Mouse (Mus musculus): ENCODE data around the gene Hbq1a. TPM values are rescaled to one million over a fixed set of nuclear protein-coding genes. Genes with fewer than 3 reads are reported as not detected.

Hbq1a gene
- total RNA-seq, 2 experiments from 2014 or later, result 1.7 TPM

DNA sequence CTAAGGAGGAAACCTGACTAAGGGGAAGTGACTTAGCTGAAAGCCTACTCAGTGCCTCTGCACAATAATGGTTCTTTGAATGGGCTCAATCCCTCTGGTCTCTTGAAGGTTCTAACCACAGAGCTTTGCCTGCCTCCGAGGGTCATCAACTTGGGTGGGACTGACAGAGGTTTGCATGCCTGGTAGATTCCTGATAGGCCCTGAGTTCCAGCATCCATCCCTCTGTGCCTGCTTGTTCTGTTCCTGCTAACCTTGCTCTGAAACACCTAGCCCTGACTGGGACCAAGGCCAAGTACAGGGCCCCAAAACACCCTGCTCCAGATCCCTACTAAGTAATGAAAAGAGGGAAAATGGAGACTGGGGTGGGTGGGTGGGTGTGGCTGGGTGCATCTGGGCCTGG is 3.6 kb downstream of the Hbq1a start:
- peak overlapping the region; percentile 32; the same call in 1 of the 2 replicates for H3K27ac ChIP-seq
- TF ChIP-seq CTCF (IDR thresholded peaks at IDR 0.05), result no peak
- no peak overlapping the region for H3K4me3 ChIP-seq
- intact Hi-C loops (cut with DNase I), result loop anchor here (5.0 kb wide), 1 partner anchor 121 kb away; no protein-coding TSS in a partner anchor
- DNase-seq (ENCODE audit: extremely low spot score in 1 of 2, low spot score in 2 of 2), result no peak

DNA sequence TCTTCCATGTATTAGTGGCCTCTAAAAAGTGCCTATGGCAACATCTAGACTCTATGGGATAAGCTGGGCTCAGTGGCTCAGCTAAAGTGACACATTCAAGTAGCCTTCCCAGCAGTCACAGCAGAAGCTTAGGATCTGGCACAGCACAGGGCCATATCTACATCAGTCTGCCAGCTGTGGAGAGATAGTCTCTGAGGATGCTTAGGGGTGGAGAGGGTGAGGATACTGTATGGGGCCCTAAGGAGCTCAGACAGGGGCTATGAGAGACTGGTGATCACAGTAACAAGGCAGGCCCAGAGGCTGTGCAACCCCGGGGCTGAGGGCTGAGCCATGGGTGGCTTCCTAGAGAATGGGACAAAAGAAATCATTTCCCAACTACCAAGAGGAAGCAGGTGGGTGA is 7.1 kb downstream of the Hbq1a start:
- TF ChIP-seq CTCF (IDR thresholded peaks at IDR 0.05), result no peak
- intact Hi-C loops (cut with DNase I), result no loop called here

DNA sequence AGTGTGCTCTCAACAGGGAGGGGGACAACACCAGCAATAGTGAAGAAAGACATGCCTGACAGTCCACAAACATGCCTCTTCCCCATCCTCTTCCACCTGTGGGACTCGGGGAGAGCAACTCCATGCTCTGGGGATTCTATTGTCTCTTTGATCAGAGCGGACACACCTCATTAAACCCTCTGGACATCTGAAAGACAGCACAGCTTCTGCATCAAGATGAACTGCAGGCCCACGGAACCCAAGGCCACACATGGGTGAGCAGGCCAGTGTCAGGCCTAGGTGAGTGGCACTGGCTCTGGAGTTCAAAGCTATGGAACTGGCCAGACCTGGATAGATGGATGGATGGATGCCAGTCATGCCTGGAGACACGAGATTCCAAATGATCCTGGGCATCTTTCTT is 9.6 kb downstream of the Hbq1a start:
- H3K4me3 ChIP-seq, result no peak overlapping the region
- no peak overlapping the region for H3K27ac ChIP-seq
- TF ChIP-seq CTCF (IDR thresholded peaks at IDR 0.05), result no peak
- intact Hi-C loops (cut with DNase I), result no loop called here
- no peak for DNase-seq (ENCODE audit: extremely low spot score in 1 of 2, low spot score in 2 of 2)

More for the DNA sequence above, 7.1 kb downstream of the Hbq1a start:
- DNase-seq (ENCODE audit: extremely low spot score in 1 of 2, low spot score in 2 of 2), result no peak
- Histone ChIP-seq H3K27ac (no peak overlapping the region), H3K4me3 (no peak overlapping the region)

DNA sequence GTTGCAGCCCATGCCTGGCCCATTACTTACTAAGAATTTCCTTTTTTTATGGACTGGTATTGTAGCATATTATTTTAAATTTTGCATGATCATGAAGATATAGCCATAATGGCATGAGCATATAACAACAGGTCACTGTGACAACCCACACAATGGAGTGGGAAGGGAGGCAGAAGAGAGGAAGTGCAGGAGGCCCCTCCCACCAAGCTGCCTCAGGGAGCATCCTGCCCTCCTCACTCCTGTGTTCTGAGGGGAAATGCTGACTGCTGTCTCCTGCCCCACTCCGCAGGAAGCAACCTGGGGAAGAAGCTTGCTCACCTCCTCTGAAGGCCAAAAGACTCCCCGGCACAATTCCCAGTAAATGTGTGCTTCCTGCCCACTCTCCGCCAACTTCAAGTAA is 10.1 kb downstream of the Hbq1a start:
- DNase-seq (ENCODE audit: extremely low spot score in 1 of 2, low spot score in 2 of 2), result no peak
- Histone ChIP-seq H3K27ac (no peak overlapping the region), H3K4me3 (no peak overlapping the region)
- no peak for TF ChIP-seq CTCF (IDR thresholded peaks at IDR 0.05)
- intact Hi-C loops (cut with DNase I), result no loop called here

DNA sequence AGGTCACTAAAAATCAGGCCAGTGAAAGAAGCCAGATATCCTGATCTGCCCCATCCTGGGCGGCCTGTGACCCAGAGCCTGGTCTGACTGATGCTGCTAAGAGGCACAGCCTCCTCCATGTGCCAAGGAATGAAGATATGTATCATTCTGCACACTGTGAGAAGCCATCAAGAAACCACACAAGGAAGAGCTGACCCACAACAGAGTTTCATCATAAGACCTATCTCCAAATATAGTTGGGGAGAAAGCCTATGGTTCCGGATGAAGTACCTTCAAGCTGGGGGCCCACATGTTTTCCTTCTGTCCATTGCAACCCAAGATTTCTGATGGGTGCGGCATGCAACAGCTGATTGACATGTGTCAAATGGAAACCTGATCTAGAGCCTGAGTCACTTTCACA is 16.1 kb downstream of the Hbq1a start:
- H3K4me3 ChIP-seq, result no peak overlapping the region
- TF ChIP-seq CTCF (IDR thresholded peaks at IDR 0.05), result no peak
- intact Hi-C loops (cut with DNase I), result no loop called here

DNA sequence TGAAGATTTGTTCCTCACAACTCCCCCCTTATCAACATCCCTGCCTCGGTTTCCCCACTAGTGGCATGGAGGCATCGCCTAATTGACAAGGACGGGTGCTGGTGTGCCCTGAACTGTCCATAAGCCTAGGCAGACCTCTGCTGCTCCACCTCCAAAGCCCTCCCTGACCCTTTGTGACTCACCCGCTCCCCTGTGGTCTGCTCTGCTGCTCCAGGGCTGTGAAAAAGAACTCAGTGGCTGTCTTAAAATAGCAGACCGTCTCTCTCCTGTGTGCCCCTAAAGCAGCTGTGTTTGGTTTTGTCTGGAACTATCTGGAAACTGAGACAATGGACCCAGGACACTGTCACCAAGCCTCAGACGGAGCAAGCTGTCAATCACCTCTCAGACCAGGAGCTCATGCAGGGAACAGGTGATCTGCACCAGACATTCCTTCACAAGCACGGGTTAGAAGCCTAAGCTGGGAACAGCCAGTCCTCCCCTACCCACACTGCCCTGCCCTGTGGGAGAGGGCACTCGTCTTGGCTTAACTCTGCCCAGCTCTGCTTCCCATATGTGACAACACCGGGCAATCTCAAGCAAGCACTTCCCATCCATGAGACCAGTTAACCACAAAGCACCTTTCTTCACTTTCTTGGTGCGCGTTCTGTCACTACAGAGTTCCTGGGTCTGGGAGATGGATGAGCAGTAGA is 20.8 kb downstream of the Hbq1a start:
- intact Hi-C loops (cut with DNase I), result loop anchor here (2.0 to 10.0 kb wide), 3 partner anchors 104 to 646 kb away; partner anchors contain the start of gene Bod1
- H3K4me3 ChIP-seq, result no peak overlapping the region
- no peak for DNase-seq (ENCODE audit: extremely low spot score in 1 of 2, low spot score in 2 of 2)
- TF ChIP-seq CTCF (IDR thresholded peaks at IDR 0.05), result no peak
- H3K27ac ChIP-seq, result no peak overlapping the region

More for the DNA sequence above, 16.1 kb downstream of the Hbq1a start:
- DNase-seq (ENCODE audit: extremely low spot score in 1 of 2, low spot score in 2 of 2), result no peak
- no peak overlapping the region for H3K27ac ChIP-seq

DNA sequence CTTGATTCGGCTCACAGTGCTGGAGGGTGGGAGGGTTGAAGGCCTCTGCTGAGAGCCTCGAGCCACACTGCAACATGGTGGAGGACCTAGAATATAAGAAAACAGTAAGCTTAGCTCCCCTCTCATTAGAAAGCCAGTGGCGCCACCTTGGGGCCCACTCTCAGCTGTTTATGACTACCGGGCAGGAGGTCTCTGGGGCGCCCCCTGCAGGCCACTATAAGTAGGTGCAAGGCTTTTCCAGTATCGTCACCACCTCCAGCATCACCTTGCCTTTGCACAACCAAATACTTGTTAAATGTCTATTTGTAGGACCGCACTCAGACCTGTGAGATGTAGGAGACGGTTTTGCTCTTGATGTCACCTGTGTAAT is 21.3 kb downstream of the Hbq1a start:
- peak; percentile 62 to 65 for DNase-seq (ENCODE audit: extremely low spot score in 1 of 2, low spot score in 2 of 2)
- TF ChIP-seq CTCF (IDR thresholded peaks at IDR 0.05), result peak; percentile 94
- no peak overlapping the region for H3K4me3 ChIP-seq
- intact Hi-C loops (cut with DNase I), result loop anchor here (2.0 to 10.0 kb wide), 3 partner anchors 104 to 646 kb away; partner anchors contain the start of gene Bod1
- H3K27ac ChIP-seq, result no peak overlapping the region

DNA sequence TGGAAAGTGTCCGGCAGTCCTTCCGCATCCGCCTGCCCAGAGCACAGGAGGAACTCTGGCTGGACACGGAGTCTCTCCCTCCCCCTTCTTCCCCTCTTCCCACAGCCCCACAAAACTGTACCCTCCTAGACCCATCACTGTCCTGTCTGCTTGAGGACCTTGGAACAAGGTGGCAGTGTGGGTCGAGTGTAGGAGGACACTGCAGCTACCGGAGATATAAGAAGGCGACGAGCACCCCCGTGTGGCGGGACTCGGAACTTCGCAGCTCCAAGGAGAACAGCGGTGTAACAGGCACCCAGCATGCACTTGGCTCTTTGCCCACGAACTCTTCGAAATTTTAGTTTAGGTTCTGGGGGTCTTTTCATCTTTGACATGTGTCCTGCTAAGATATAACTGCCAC is 24.7 kb downstream of the Hbq1a start:
- peak; percentile 92 for TF ChIP-seq CTCF (IDR thresholded peaks at IDR 0.05)
- Histone ChIP-seq H3K27ac (no peak overlapping the region), H3K4me3 (peak overlapping the region; percentile 23; the same call in 1 of the 2 replicates)
- peak; percentile 81 to 87 for DNase-seq (ENCODE audit: extremely low spot score in 1 of 2, low spot score in 2 of 2)
- intact Hi-C loops (cut with DNase I), result loop anchor here (2.0 to 10.0 kb wide), 3 partner anchors 142 to 650 kb away; partner anchors contain the start of gene Bod1

DNA sequence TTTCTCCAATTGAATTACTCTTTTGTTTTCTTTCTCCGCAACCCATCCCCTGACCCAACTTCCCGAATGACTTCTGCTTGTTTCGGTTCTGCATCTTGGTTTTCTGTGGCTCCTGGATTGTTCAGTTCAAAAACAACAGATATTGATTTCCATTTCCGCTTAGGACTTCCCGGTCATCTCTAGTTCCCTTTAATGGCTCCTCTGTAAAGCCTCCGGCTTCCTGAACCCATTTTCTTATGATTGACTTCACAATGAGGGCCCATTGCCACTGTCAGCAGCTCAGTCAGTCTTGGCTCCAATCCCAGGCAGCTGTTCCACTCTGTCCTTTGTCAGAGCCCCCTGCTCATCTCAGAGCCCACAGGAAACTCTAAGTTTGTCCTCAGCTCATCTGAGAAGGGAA is 31.2 kb downstream of the Hbq1a start:
- TF ChIP-seq CTCF (IDR thresholded peaks at IDR 0.05), result no peak
- no peak for DNase-seq (ENCODE audit: extremely low spot score in 1 of 2, low spot score in 2 of 2)
- no peak overlapping the region for H3K27ac ChIP-seq
- H3K4me3 ChIP-seq, result no peak overlapping the region
- intact Hi-C loops (cut with DNase I), result no loop called here

DNA sequence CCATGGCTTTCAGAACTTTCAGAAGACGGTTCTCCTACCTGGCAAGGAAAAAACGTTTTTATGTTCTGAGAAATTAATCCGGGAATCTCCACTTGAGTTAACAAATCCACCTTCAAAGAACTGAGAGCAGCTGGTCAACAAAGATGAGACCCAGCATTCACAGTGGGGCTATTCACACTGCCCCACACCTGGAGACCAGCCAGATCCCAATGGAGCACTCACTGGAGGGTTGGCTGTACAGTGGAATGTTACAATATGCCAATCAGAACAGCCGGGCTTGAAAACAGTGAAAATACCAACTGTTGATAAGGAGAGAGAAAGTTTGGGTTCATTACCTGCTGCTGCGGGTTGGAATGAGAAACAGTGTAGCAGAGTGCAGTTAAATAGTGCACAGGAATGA is 32.0 kb downstream of the Hbq1a start:
- intact Hi-C loops (cut with DNase I), result no loop called here
- TF ChIP-seq CTCF (IDR thresholded peaks at IDR 0.05), result no peak
- no peak for DNase-seq (ENCODE audit: extremely low spot score in 1 of 2, low spot score in 2 of 2)
- no peak overlapping the region for H3K4me3 ChIP-seq
- no peak overlapping the region for H3K27ac ChIP-seq

DNA sequence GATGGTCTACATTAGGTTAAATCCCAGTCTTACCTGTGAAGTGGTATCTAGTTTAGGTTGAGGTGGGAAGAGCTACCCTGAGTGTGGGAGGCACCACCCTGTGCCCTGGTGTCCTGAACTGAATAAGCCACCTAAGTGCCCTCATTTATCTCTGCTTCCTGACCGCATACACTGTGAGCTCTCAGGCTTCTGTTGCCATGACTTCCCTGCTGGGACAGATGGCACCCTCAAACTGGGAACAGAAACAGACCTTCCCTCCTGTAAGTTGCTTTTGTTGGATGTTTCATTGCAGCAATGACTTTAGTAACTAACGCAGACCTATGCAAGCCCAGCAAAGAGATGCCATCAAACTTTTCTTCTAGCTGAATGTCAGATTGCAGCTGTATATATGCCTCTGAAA is 33.4 kb downstream of the Hbq1a start:
- intact Hi-C loops (cut with DNase I), result no loop called here
- Histone ChIP-seq H3K27ac (no peak overlapping the region), H3K4me3 (no peak overlapping the region)
- no peak for DNase-seq (ENCODE audit: extremely low spot score in 1 of 2, low spot score in 2 of 2)
- no peak for TF ChIP-seq CTCF (IDR thresholded peaks at IDR 0.05)

DNA sequence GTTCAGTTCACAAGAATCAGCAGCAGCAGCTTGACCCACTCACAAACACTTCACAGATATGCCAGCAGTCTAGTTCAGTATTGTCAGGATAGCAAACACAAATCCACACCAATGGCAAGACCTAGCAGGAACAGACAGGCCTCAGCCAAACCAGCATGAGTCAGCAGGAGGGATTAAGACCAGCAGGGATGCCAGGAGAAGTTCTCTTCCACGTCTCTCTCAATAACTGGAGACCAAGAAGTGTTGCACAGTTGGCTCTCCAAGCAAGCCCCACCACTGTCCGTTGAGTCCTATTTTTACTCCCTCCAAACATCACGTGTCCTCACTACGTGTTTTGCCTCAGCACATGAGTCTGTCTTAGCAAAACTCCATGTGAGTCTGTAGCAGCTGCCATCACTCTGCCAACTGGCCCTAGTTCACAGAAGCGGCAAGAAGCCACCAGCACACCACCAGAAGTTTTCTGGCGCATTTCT is 36.6 kb downstream of the Hbq1a start:
- Histone ChIP-seq H3K4me3 (no peak overlapping the region), H3K27ac (no peak overlapping the region)
- intact Hi-C loops (cut with DNase I), result no loop called here
- DNase-seq (ENCODE audit: extremely low spot score in 1 of 2, low spot score in 2 of 2), result no peak
- no peak for TF ChIP-seq CTCF (IDR thresholded peaks at IDR 0.05)

DNA sequence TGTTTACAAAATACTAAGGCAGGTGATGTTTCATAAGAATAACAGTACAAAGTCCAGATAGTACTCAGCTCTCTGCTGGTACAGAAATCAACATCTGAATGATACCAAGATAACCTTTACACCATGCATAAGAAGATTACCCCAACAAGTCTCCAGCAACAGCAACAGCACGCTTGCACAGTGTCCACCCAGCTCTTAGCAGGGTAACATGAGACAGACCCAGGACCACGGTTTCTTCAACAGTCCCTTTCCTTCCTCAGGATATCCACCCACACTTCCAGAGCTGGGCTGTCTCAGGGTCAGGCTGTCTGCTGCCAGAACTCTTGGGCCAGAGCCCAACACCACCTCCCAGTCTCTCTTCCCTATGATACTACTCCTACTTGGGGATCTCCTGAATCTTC is 39.3 kb downstream of the Hbq1a start:
- intact Hi-C loops (cut with DNase I), result no loop called here

More for the DNA sequence above, 39.3 kb downstream of the Hbq1a start:
- TF ChIP-seq CTCF (IDR thresholded peaks at IDR 0.05), result no peak
- no peak for DNase-seq (ENCODE audit: extremely low spot score in 1 of 2, low spot score in 2 of 2)
- H3K27ac ChIP-seq, result no peak overlapping the region
- no peak overlapping the region for H3K4me3 ChIP-seq

Measured in left cerebral cortex, adult 2 months (tissue).